Mouse (Mus musculus) ES-Bruce4 (cell line): ENCODE data around the gene Arhgap17. TPM values are rescaled to one million over a fixed set of nuclear protein-coding genes. Genes with fewer than 3 reads are reported as not detected.

Source experiments
- H3K27ac ChIP-seq: 2 replicates; pipeline ENCODE4 v1.5.1; 2012; ENCODE audit warnings: low read length, inconsistent platforms; ENCODE audit not compliant: insufficient read depth
- H3K27me3 ChIP-seq: 2 replicates; pipeline ENCODE4 v1.6.1; 2012; ENCODE audit warnings: mild to moderate bottlenecking, low read length, inconsistent platforms; ENCODE audit not compliant: control insufficient read depth, poor library complexity, insufficient read depth, severe bottlenecking
- H3K36me3 ChIP-seq: 2 replicates; pipeline ENCODE4 v1.6.1; 2012; ENCODE audit warnings: inconsistent platforms, mild to moderate bottlenecking, low read length, moderate library complexity; ENCODE audit not compliant: control insufficient read depth, poor library complexity, insufficient read depth, severe bottlenecking
- H3K4me1 ChIP-seq: one replicate; pipeline ENCODE4 v1.8.1; 2011; ENCODE audit warnings: low read length; ENCODE audit not compliant: control insufficient read depth, insufficient read depth
- H3K4me3 ChIP-seq: 2 replicates; pipeline ENCODE4 v1.5.1; 2011; ENCODE audit warnings: low read depth, mild to moderate bottlenecking, low read length
- H3K9ac ChIP-seq: 2 replicates; pipeline ENCODE4 v1.6.1; 2012; ENCODE audit warnings: low read depth, mild to moderate bottlenecking, inconsistent platforms; ENCODE audit not compliant: poor library complexity, severe bottlenecking
- H3K9me3 ChIP-seq: replicated peaks from 2 replicates; pipeline ENCODE4 v1.6.1; 2012; ENCODE audit warnings: mild to moderate bottlenecking, low read length, inconsistent platforms; ENCODE audit not compliant: control insufficient read depth, poor library complexity, insufficient read depth, severe bottlenecking
- CTCF ChIP-seq: IDR thresholded peaks from one replicate; pipeline ENCODE4 v1.8.1; 2011; ENCODE audit warnings: low read depth, low read length
- EP300 ChIP-seq: IDR thresholded peaks from 2 replicates; pipeline ENCODE4 v1.6.1; 2011; ENCODE audit warnings: low read depth, low read length; ENCODE audit not compliant: insufficient read depth
- POLR2A ChIP-seq: IDR thresholded peaks from one replicate; pipeline ENCODE4 v1.8.1; 2011; ENCODE audit warnings: low read length; ENCODE audit not compliant: insufficient read depth
- polyA plus RNA-seq: library from polyadenylated mRNA; stranded (reverse); fragments of >200 nt; gene quantifications from 2 replicates; pipeline ENCODE4 v1.2.4, GENCODE M21; 2011; ENCODE audit warnings: low read depth; ENCODE audit not compliant: missing spikeins, insufficient read depth, insufficient read length

Gene Arhgap17
- polyA plus RNA-seq, 1 experiment: 38.2 TPM

GRCm38 (mm10) chr7:123285896-123286295 lies 83.8 kb downstream of the Arhgap17 start:
- H3K9me3 ChIP-seq: no peaks in the 10 kb centered on the region
- H3K4me1 ChIP-seq: no peaks in the 10 kb centered on the region
- no peak overlapping the region for H3K4me3 ChIP-seq
- H3K9ac ChIP-seq: no peak overlapping the region
- no peaks in the 10 kb centered on the region for H3K27me3 ChIP-seq
- H3K36me3 ChIP-seq: peaks cover 13% of the 10 kb centered on the region; the same call in 1 of the 2 replicates
- no peak overlapping the region for H3K27ac ChIP-seq
- TF ChIP-seq POLR2A: no peak

GRCm38 (mm10) chr7:123283826-123284225 lies 85.9 kb downstream of the Arhgap17 start:
- H3K36me3 ChIP-seq: peaks cover 13% of the 10 kb centered on the region; the same call in 1 of the 2 replicates
- no peak for TF ChIP-seq POLR2A
- no peak for TF ChIP-seq EP300
- H3K9ac ChIP-seq: no peak overlapping the region

GRCm38 (mm10) chr7:123279797-123280196 lies 89.9 kb downstream of the Arhgap17 start:
- TF ChIP-seq POLR2A (no peak), CTCF (no peak), EP300 (no peak)
- no peak overlapping the region for H3K27ac ChIP-seq
- H3K4me3 ChIP-seq: no peak overlapping the region
- no peak overlapping the region for H3K9ac ChIP-seq
- H3K9me3 ChIP-seq: no peaks in the 10 kb centered on the region
- no peaks in the 10 kb centered on the region for H3K27me3 ChIP-seq
- H3K36me3 ChIP-seq: peaks cover 4% of the 10 kb centered on the region; the same call in 1 of the 2 replicates
- H3K4me1 ChIP-seq: no peaks in the 10 kb centered on the region

More at GRCm38 (mm10) chr7:123283826-123284225, 85.9 kb downstream of the Arhgap17 start:
- Histone ChIP-seq H3K27ac (no peak overlapping the region), H3K4me3 (no peak overlapping the region), H3K27me3 (no peaks in the 10 kb centered on the region), H3K9me3 (no peaks in the 10 kb centered on the region), H3K4me1 (no peaks in the 10 kb centered on the region)

GRCm38 (mm10) chr7:123276568-123276967 lies 93.1 kb downstream of the Arhgap17 start:
- Histone ChIP-seq H3K4me1 (no peaks in the 10 kb centered on the region), H3K36me3 (peaks cover 4% of the 10 kb centered on the region; the same call in 1 of the 2 replicates), H3K27ac (no peak overlapping the region), H3K27me3 (no peaks in the 10 kb centered on the region), H3K4me3 (no peak overlapping the region), H3K9ac (no peak overlapping the region), H3K9me3 (no peaks in the 10 kb centered on the region)
- TF ChIP-seq POLR2A: no peak
- no peak for TF ChIP-seq CTCF
- no peak for TF ChIP-seq EP300

- Histone ChIP-seq H3K9me3 (no peaks in the 10 kb centered on the region), H3K27me3 (no peaks in the 10 kb centered on the region), H3K9ac (no peak overlapping the region), H3K36me3 (no peaks in the 10 kb centered on the region), H3K27ac (no peak overlapping the region), H3K4me3 (no peak overlapping the region), H3K4me1 (no peaks in the 10 kb centered on the region)
- no peak for TF ChIP-seq POLR2A
- TF ChIP-seq EP300: no peak
Observed at GRCm38 (mm10) chr7:123273056-123273455, 96.7 kb downstream of the Arhgap17 start.

- Histone ChIP-seq H3K27me3 (no peaks in the 10 kb centered on the region), H3K4me1 (no peaks in the 10 kb centered on the region), H3K27ac (no peak overlapping the region), H3K4me3 (no peak overlapping the region), H3K9me3 (no peaks in the 10 kb centered on the region), H3K9ac (no peak overlapping the region), H3K36me3 (no peaks in the 10 kb centered on the region)
- TF ChIP-seq EP300 (no peak), POLR2A (no peak), CTCF (no peak)
Observed at GRCm38 (mm10) chr7:123258103-123258502, 111.6 kb downstream of the Arhgap17 start.
